Mouse (Mus musculus): Measurements from ENCODE around the gene Gdpd5. TPM values are rescaled to one million over a fixed set of nuclear protein-coding genes. Genes with fewer than 3 reads are reported as not detected.

Gene Gdpd5
- total and polyA plus RNA-seq, 3 experiments: 0.15 to 0.26 TPM; not detected in 1

DNA sequence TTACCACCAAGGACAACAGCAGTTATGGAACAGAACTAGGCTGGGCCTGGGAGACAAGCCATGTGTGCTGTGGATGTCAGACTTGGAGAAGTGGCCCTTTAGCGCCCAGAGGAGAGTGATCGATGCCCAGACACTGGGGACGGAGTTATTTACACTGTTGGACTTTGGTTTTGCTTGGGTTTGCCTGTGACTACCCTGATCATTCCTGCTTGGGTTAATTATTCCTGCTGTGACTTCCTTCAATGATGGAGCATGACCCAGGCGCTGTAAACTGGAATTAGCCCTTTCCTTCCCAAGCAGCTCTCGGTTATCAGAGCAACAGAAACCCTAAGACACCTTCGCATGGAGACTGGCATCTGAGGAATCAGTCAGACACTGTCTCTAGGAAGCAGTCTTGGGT, 39.8 kb downstream of the Gdpd5 start:
- Histone ChIP-seq H3K4me1 (ENCODE audit: control insufficient read depth in 1 of 2, insufficient read depth in 2 of 2, low read length in 2 of 2) (no peaks in the 10 kb centered on the region; a peak in 1 of 4 replicates), H3K36me3 (ENCODE audit: control insufficient read depth in 1 of 2, insufficient read depth in 2 of 2, low read length in 2 of 2) (no peaks in the 10 kb centered on the region), H3K27ac (ENCODE audit: control insufficient read depth, low read depth, low read length) (no peak overlapping the region), H3K9me3 (replicated peaks; ENCODE audit: insufficient read depth, low read length) (no peaks in the 10 kb centered on the region), H3K4me3 (ENCODE audit: control insufficient read depth in 1 of 2, insufficient read depth in 1 of 2, low read depth in 2 of 2, low read length in 2 of 2) (no peak overlapping the region), H3K79me2 (ENCODE audit: control insufficient read depth, insufficient read depth, low read length, poor library complexity) (no peaks in the 10 kb centered on the region), H3K9ac (ENCODE audit: control insufficient read depth, low read depth, low read length, poor library complexity, severe bottlenecking) (no peak overlapping the region), H3K27me3 (ENCODE audit: control insufficient read depth in 1 of 2, insufficient read depth in 2 of 2, low read length in 2 of 2) (peaks cover 0 to 16% of the 10 kb centered on the region in 2 experiments; a peak in 3 of 4 replicates)
- DNase-seq (ENCODE audit: low read depth, low spot score): no peak
- TF ChIP-seq JUND (IDR thresholded peaks at IDR 0.05; ENCODE audit: low read depth, low read length) (no peak), TAL1 (IDR thresholded peaks at IDR 0.05; ENCODE audit: low read length) (no peak), CHD2 (IDR thresholded peaks at IDR 0.05; ENCODE audit: low read length) (no peak), MAFK (IDR thresholded peaks at IDR 0.05; ENCODE audit: borderline replicate concordance, low read depth, low read length) (no peak), NRF1 (IDR thresholded peaks at IDR 0.05; ENCODE audit: insufficient read depth, low read depth, low read length, poor library complexity, severe bottlenecking) (no peak), ETS1 (IDR thresholded peaks at IDR 0.05; ENCODE audit: low read depth, low read length) (no peak), UBTF (IDR thresholded peaks at IDR 0.05; ENCODE audit: borderline replicate concordance, insufficient read depth, low read depth, low read length) (no peak), ZMIZ1 (IDR thresholded peaks at IDR 0.05; ENCODE audit: low read depth, low read length) (no peak)

DNA sequence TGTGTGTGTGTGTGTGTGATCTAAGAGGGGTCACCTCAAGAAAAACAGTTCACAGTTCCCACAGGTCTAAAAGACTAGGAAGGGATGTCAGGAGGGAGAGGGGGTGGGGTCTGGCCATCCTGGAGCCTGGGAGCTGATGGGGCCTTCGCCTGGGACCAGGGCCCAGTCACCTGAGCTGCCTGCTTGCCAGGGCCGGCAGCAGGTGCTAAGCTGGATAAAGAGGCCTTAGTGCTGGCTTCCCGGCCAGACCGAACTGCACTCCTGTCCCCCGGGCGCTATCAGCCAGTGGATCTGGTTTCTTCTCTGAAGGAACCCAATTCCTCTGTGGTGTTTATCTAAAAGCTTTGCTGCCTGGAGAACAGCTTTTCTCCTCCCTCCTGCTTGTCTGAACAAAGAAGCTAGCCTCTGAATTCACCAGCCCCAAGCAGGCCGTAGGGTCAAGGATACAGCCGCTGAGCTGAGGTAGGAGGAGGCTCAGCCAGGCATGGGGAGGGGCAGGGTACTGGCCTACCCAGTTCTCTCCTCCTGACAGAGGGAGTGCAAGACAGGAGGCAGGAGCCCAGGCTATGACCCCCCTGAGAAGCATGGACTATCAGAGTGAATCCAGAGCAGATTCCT, 43.4 kb downstream of the Gdpd5 start:
- TF ChIP-seq CTCF (IDR thresholded peaks at IDR 0.05 in 2 of 3, conservative IDR thresholded peaks at IDR 0.05 in 1 of 3; ENCODE audit: control insufficient read depth in 1 of 3, insufficient read depth in 1 of 3, low read depth in 2 of 3, low read length in 3 of 3, poor library complexity in 1 of 3, severe bottlenecking in 1 of 3) (no peak), GATA1 (IDR thresholded peaks at IDR 0.05; ENCODE audit: low read depth, low read length) (no peak), POLR2A (IDR thresholded peaks at IDR 0.05; ENCODE audit: control insufficient read depth in 1 of 2, insufficient read depth in 1 of 2, low read depth in 1 of 2, low read length in 2 of 2, poor library complexity in 1 of 2) (no peak), RCOR1 (IDR thresholded peaks at IDR 0.05; ENCODE audit: low read depth, low read length) (no peak)
- no peaks in the 10 kb centered on the region; a peak in 1 of 4 replicates for H3K4me1 ChIP-seq (ENCODE audit: control insufficient read depth in 1 of 2, insufficient read depth in 2 of 2, low read length in 2 of 2)
- no peak overlapping the region for H3K4me3 ChIP-seq (ENCODE audit: control insufficient read depth in 1 of 2, insufficient read depth in 1 of 2, low read depth in 2 of 2, low read length in 2 of 2)
- H3K36me3 ChIP-seq (ENCODE audit: control insufficient read depth in 1 of 2, insufficient read depth in 2 of 2, low read length in 2 of 2): no peaks in the 10 kb centered on the region
- no peak overlapping the region for H3K27ac ChIP-seq (ENCODE audit: control insufficient read depth, low read depth, low read length)
- DNase-seq (ENCODE audit: low read depth, low spot score): no peak
- no peaks in the 10 kb centered on the region for H3K9me3 ChIP-seq (replicated peaks; ENCODE audit: insufficient read depth, low read length)
- H3K79me2 ChIP-seq (ENCODE audit: control insufficient read depth, insufficient read depth, low read length, poor library complexity): no peaks in the 10 kb centered on the region
- peaks cover 0 to 15% of the 10 kb centered on the region in 2 experiments; a peak in 3 of 4 replicates for H3K27me3 ChIP-seq (ENCODE audit: control insufficient read depth in 1 of 2, insufficient read depth in 2 of 2, low read length in 2 of 2)
- no peak overlapping the region for H3K9ac ChIP-seq (ENCODE audit: control insufficient read depth, low read depth, low read length, poor library complexity, severe bottlenecking)

DNA sequence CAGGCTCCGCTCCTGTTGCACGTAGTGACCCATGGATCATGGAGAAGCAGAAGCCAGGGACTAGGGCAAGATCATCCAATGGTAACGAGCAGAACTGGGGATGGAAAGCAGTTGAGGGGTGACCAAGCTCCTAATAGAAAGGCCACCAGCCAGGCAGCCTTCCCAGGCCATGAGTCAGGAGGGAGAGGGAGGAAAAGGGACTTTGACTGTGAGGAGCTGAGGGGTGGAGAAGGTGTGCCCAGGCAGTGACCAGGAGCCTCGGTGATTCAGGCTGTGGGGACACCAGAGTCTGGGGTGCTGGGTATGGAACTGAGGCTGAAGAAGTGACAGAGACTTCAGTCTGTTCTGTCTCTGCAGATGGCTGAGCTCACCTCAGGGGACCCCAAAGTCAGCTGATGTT, 44.5 kb downstream of the Gdpd5 start:
- Histone ChIP-seq H3K9ac (ENCODE audit: control insufficient read depth, low read depth, low read length, poor library complexity, severe bottlenecking) (no peak overlapping the region), H3K4me1 (ENCODE audit: control insufficient read depth in 1 of 2, insufficient read depth in 2 of 2, low read length in 2 of 2) (no peaks in the 10 kb centered on the region; a peak in 1 of 4 replicates), H3K9me3 (replicated peaks; ENCODE audit: insufficient read depth, low read length) (no peaks in the 10 kb centered on the region), H3K36me3 (ENCODE audit: control insufficient read depth in 1 of 2, insufficient read depth in 2 of 2, low read length in 2 of 2) (no peaks in the 10 kb centered on the region), H3K27me3 (ENCODE audit: control insufficient read depth in 1 of 2, insufficient read depth in 2 of 2, low read length in 2 of 2) (peaks cover 0 to 14% of the 10 kb centered on the region in 2 experiments; a peak in 3 of 4 replicates), H3K79me2 (ENCODE audit: control insufficient read depth, insufficient read depth, low read length, poor library complexity) (no peaks in the 10 kb centered on the region), H3K4me3 (ENCODE audit: control insufficient read depth in 1 of 2, insufficient read depth in 1 of 2, low read depth in 2 of 2, low read length in 2 of 2) (no peak overlapping the region), H3K27ac (ENCODE audit: control insufficient read depth, low read depth, low read length) (no peak overlapping the region)
- TF ChIP-seq BHLHE40 (IDR thresholded peaks at IDR 0.05; ENCODE audit: borderline replicate concordance, low read depth, low read length): no peak
- TF ChIP-seq SMC3 (IDR thresholded peaks at IDR 0.05; ENCODE audit: low read depth, low read length): no peak
- no peak for TF ChIP-seq GATA1 (IDR thresholded peaks at IDR 0.05; ENCODE audit: low read depth, low read length)
- no peak for TF ChIP-seq EP300 (IDR thresholded peaks at IDR 0.05; ENCODE audit: low read depth in 1 of 2, low read length in 2 of 2)
- TF ChIP-seq ETS1 (IDR thresholded peaks at IDR 0.05; ENCODE audit: low read depth, low read length): no peak
- TF ChIP-seq KAT2A (conservative IDR thresholded peaks at IDR 0.05; ENCODE audit: low read depth, low read length): no peak
- no peak for TF ChIP-seq ZKSCAN1 (IDR thresholded peaks at IDR 0.05; ENCODE audit: low read depth, low read length)
- no peak for TF ChIP-seq CHD2 (IDR thresholded peaks at IDR 0.05; ENCODE audit: low read length)
- TF ChIP-seq MYC (IDR thresholded peaks at IDR 0.05; ENCODE audit: low read depth, low read length): no peak
- TF ChIP-seq MAZ (IDR thresholded peaks at IDR 0.05; ENCODE audit: low read depth, low read length): no peak
- DNase-seq (ENCODE audit: low read depth, low spot score): no peak
